Mouse (Mus musculus): ENCODE data around the gene Ocel1. TPM values are rescaled to one million over a fixed set of nuclear protein-coding genes. Genes with fewer than 3 reads are reported as not detected.

The Ocel1 gene
- polyA plus RNA-seq, 1 experiment: 2.3 TPM

GRCm38 (mm10) chr8:71388267-71388666, 17.2 kb downstream of the Ocel1 start:
- H3K27ac ChIP-seq (ENCODE audit: insufficient read depth, low read length): no peak overlapping the region
- H3K4me1 ChIP-seq (ENCODE audit: control insufficient read depth, insufficient read depth, low read length): no peaks in the 10 kb centered on the region
- H3K4me3 ChIP-seq (ENCODE audit: insufficient read depth, low read length): no peak overlapping the region
- TF ChIP-seq CTCF (IDR thresholded peaks at IDR 0.05; ENCODE audit: borderline replicate concordance, insufficient read depth, low read length) (no peak), POLR2A (IDR thresholded peaks at IDR 0.05; ENCODE audit: low read depth, low read length) (no peak)

- H3K4me3 ChIP-seq (ENCODE audit: insufficient read depth, low read length): no peak overlapping the region
- TF ChIP-seq POLR2A (IDR thresholded peaks at IDR 0.05; ENCODE audit: low read depth, low read length): no peak
- no peak for TF ChIP-seq CTCF (IDR thresholded peaks at IDR 0.05; ENCODE audit: borderline replicate concordance, insufficient read depth, low read length)
- H3K4me1 ChIP-seq (ENCODE audit: control insufficient read depth, insufficient read depth, low read length): no peaks in the 10 kb centered on the region
- no peak overlapping the region for H3K27ac ChIP-seq (ENCODE audit: insufficient read depth, low read length)
These were observed 20.6 kb downstream of the Ocel1 start for GRCm38 (mm10) chr8:71391696-71392095.

GRCm38 (mm10) chr8:71392391-71392790, 21.3 kb downstream of the Ocel1 start:
- H3K4me1 ChIP-seq (ENCODE audit: control insufficient read depth, insufficient read depth, low read length): peaks cover under 1% of the 10 kb centered on the region; the same call in 1 of the 2 replicates
- TF ChIP-seq POLR2A (IDR thresholded peaks at IDR 0.05; ENCODE audit: low read depth, low read length) (no peak), CTCF (IDR thresholded peaks at IDR 0.05; ENCODE audit: borderline replicate concordance, insufficient read depth, low read length) (no peak)
- H3K4me3 ChIP-seq (ENCODE audit: insufficient read depth, low read length): no peak overlapping the region
- H3K27ac ChIP-seq (ENCODE audit: insufficient read depth, low read length): no peak overlapping the region

GRCm38 (mm10) chr8:71392871-71393270, 21.8 kb downstream of the Ocel1 start:
- H3K4me1 ChIP-seq (ENCODE audit: control insufficient read depth, insufficient read depth, low read length): peaks cover 4% of the 10 kb centered on the region; the same call in 1 of the 2 replicates
- H3K27ac ChIP-seq (ENCODE audit: insufficient read depth, low read length): no peak overlapping the region
- TF ChIP-seq POLR2A (IDR thresholded peaks at IDR 0.05; ENCODE audit: low read depth, low read length) (no peak), CTCF (IDR thresholded peaks at IDR 0.05; ENCODE audit: borderline replicate concordance, insufficient read depth, low read length) (no peak)
- no peak overlapping the region for H3K4me3 ChIP-seq (ENCODE audit: insufficient read depth, low read length)

GRCm38 (mm10) chr8:71394481-71394880, 23.4 kb downstream of the Ocel1 start:
- no peak overlapping the region for H3K27ac ChIP-seq (ENCODE audit: insufficient read depth, low read length)
- H3K4me3 ChIP-seq (ENCODE audit: insufficient read depth, low read length): no peak overlapping the region
- H3K4me1 ChIP-seq (ENCODE audit: control insufficient read depth, insufficient read depth, low read length): peaks cover 4% of the 10 kb centered on the region; the same call in 1 of the 2 replicates
- TF ChIP-seq POLR2A (IDR thresholded peaks at IDR 0.05; ENCODE audit: low read depth, low read length) (no peak), CTCF (IDR thresholded peaks at IDR 0.05; ENCODE audit: borderline replicate concordance, insufficient read depth, low read length) (no peak)

- no peak overlapping the region for H3K4me3 ChIP-seq (ENCODE audit: insufficient read depth, low read length)
- no peak for TF ChIP-seq POLR2A (IDR thresholded peaks at IDR 0.05; ENCODE audit: low read depth, low read length)
- TF ChIP-seq CTCF (IDR thresholded peaks at IDR 0.05; ENCODE audit: borderline replicate concordance, insufficient read depth, low read length): no peak
- peaks cover 4% of the 10 kb centered on the region; the same call in 1 of the 2 replicates for H3K4me1 ChIP-seq (ENCODE audit: control insufficient read depth, insufficient read depth, low read length)
- H3K27ac ChIP-seq (ENCODE audit: insufficient read depth, low read length): no peak overlapping the region
These were observed 24.0 kb downstream of the Ocel1 start for GRCm38 (mm10) chr8:71395071-71395470.

GRCm38 (mm10) chr8:71395629-71396028, 24.5 kb downstream of the Ocel1 start, which contains the start of gene Ushbp1:
Ushbp1 (minus strand) TSS chr8:71395802.
- TF ChIP-seq POLR2A (IDR thresholded peaks at IDR 0.05; ENCODE audit: low read depth, low read length) (no peak), CTCF (IDR thresholded peaks at IDR 0.05; ENCODE audit: borderline replicate concordance, insufficient read depth, low read length) (no peak)
- Histone ChIP-seq H3K4me1 (ENCODE audit: control insufficient read depth, insufficient read depth, low read length) (peaks cover 4% of the 10 kb centered on the region; the same call in 1 of the 2 replicates), H3K4me3 (ENCODE audit: insufficient read depth, low read length) (no peak within 1 kb of the TSS), H3K27ac (ENCODE audit: insufficient read depth, low read length) (no peak within 1 kb of the TSS)

- H3K27ac ChIP-seq (ENCODE audit: insufficient read depth, low read length): no peak within 1 kb of the TSS
- H3K4me3 ChIP-seq (ENCODE audit: insufficient read depth, low read length): peak within 1 kb of the TSS; percentile 63
- peaks cover 4% of the 10 kb centered on the region; the same call in 1 of the 2 replicates for H3K4me1 ChIP-seq (ENCODE audit: control insufficient read depth, insufficient read depth, low read length)
- TF ChIP-seq POLR2A (IDR thresholded peaks at IDR 0.05; ENCODE audit: low read depth, low read length): peak; percentile 82
- TF ChIP-seq CTCF (IDR thresholded peaks at IDR 0.05; ENCODE audit: borderline replicate concordance, insufficient read depth, low read length): no peak
These were observed 25.7 kb downstream of the Ocel1 start, which contains the start of gene Babam1 for GRCm38 (mm10) chr8:71396639-71397305. Babam1 (plus strand) TSS chr8:71396861.

- TF ChIP-seq CTCF (IDR thresholded peaks at IDR 0.05; ENCODE audit: borderline replicate concordance, insufficient read depth, low read length) (no peak), POLR2A (IDR thresholded peaks at IDR 0.05; ENCODE audit: low read depth, low read length) (no peak)
- Histone ChIP-seq H3K4me1 (ENCODE audit: control insufficient read depth, insufficient read depth, low read length) (peaks cover 4% of the 10 kb centered on the region; the same call in 1 of the 2 replicates), H3K4me3 (ENCODE audit: insufficient read depth, low read length) (peak overlapping the region; percentile 63), H3K27ac (ENCODE audit: insufficient read depth, low read length) (no peak overlapping the region)
These were observed 26.6 kb downstream of the Ocel1 start for GRCm38 (mm10) chr8:71397701-71398100.

- H3K27ac ChIP-seq (ENCODE audit: insufficient read depth, low read length): no peak overlapping the region
- no peak overlapping the region for H3K4me3 ChIP-seq (ENCODE audit: insufficient read depth, low read length)
- no peak for TF ChIP-seq POLR2A (IDR thresholded peaks at IDR 0.05; ENCODE audit: low read depth, low read length)
- no peak for TF ChIP-seq CTCF (IDR thresholded peaks at IDR 0.05; ENCODE audit: borderline replicate concordance, insufficient read depth, low read length)
- H3K4me1 ChIP-seq (ENCODE audit: control insufficient read depth, insufficient read depth, low read length): peaks cover 4% of the 10 kb centered on the region; the same call in 1 of the 2 replicates
These were observed 29.7 kb downstream of the Ocel1 start for GRCm38 (mm10) chr8:71400826-71401225.
